Mouse (Mus musculus): ENCODE results near the gene Hipk1.

GRCm38 (mm10) chr3:103773508-103773907 lies 17.9 kb downstream of the Hipk1 start:
- TF ChIP-seq CTCF (IDR thresholded peaks at IDR 0.05; ENCODE audit: control insufficient read depth, insufficient read depth, insufficient read length) (no peak), USF1 (IDR thresholded peaks at IDR 0.05; ENCODE audit: low read depth) (no peak), MYOG (IDR thresholded peaks at IDR 0.05; ENCODE audit: control insufficient read depth, extremely low read depth, insufficient read length) (no peak), MAX (IDR thresholded peaks at IDR 0.05) (no peak), CEBPB (IDR thresholded peaks at IDR 0.05; ENCODE audit: low read depth) (no peak), FOSL1 (IDR thresholded peaks at IDR 0.05; ENCODE audit: insufficient read depth, low read length, poor library complexity, severe bottlenecking) (no peak)
